Mouse (Mus musculus) bone marrow, adult 2 months (tissue): ENCODE results near the gene Son. TPM values are rescaled to one million over a fixed set of nuclear protein-coding genes. Genes with fewer than 3 reads are reported as not detected.
A peak's percentile ranks its signal among the peaks of the same experiment; 100 is the strongest.

Experiments
- H3K27ac ChIP-seq: fragments of 200-500 bp; 2 replicates; pipeline ENCODE4 v1.5.1; 2012; ENCODE audit warnings: low read depth, mild to moderate bottlenecking, control low read depth, inconsistent platforms, low read length; ENCODE audit not compliant: control insufficient read depth, poor library complexity, insufficient read depth
- H3K4me1 ChIP-seq: fragments of 200-500 bp; 2 replicates; pipeline ENCODE4 v1.6.1; 2011; ENCODE audit warnings: low read length; ENCODE audit not compliant: control insufficient read depth, insufficient read depth
- H3K4me3 ChIP-seq: fragments of 200-500 bp; replicated peaks from 2 replicates; pipeline ENCODE3; 2011; ENCODE audit warnings: mild to moderate bottlenecking, low read depth, low read length, control low read depth; ENCODE audit not compliant: control insufficient read depth
- CTCF ChIP-seq: fragments of 200-500 bp; IDR thresholded peaks from 2 replicates; pipeline ENCODE4 v1.5.1; 2011; ENCODE audit warnings: low read length, control low read depth; ENCODE audit not compliant: control insufficient read depth, insufficient read depth
- POLR2A ChIP-seq: fragments of 200-500 bp; IDR thresholded peaks from 2 replicates; pipeline ENCODE4 v1.6.1; 2011; ENCODE audit warnings: low read depth, mild to moderate bottlenecking, control low read depth, low read length, borderline replicate concordance; ENCODE audit not compliant: control insufficient read depth
- WGBS: fragments of 180-500 bp; shearing (Covaris S2); methylation state at CpG from one replicate; pipeline ENCODE4 v1.1.7; 2018; 5-methylcytosine and 5-hydroxymethylcytosine counted together
- polyA plus RNA-seq: library from polyadenylated mRNA; stranded (reverse); fragments of >200 nt; gene quantifications from 2 replicates; pipeline ENCODE4 v1.2.4, GENCODE M21; 2011; ENCODE audit warnings: low replicate concordance; ENCODE audit not compliant: missing spikeins, insufficient read depth, insufficient read length

Gene Son
- polyA plus RNA-seq, 1 experiment = 165 TPM

- TF ChIP-seq CTCF = no peak
- TF ChIP-seq POLR2A = no peak
- Histone ChIP-seq H3K4me3 (peak overlapping the region; percentile 50), H3K4me1 (peaks cover 3% of the 10 kb centered on the region; the same call in 1 of the 2 replicates), H3K27ac (0 out of 2 replicates have a peak overlapping the region, but pooled peaks have one; percentile 32)
- WGBS = 71% methylated on average over 5 of the region's 5 CpGs
Measured at GRCm38 (mm10) chr16:91612525-91612924, 34.8 kb upstream of the Son start.

DNA sequence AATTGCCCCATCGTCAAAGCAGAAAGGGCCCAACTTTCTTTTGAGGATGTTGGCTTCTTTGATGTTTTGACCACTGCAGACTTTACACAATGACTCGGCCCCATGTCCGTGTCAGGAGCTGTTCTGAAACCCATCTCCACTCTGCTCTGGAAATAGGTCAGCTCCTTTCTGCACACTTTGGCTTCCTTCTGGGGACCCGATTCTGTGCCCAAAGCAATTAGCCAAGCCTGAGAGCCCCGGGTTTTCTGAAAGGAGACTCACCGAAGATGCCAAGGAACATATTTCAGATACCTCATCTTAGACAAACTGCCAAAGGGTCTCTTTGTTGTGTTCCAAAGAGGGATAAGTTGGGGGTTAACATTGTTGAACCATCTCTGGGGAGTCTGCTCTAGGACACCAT lies 32.8 kb upstream of the Son start:
- Histone ChIP-seq H3K4me3 (no peak overlapping the region), H3K27ac (no peak overlapping the region), H3K4me1 (peaks cover 3% of the 10 kb centered on the region; the same call in 1 of the 2 replicates)
- 62% methylated on average over 6 of the region's 6 CpGs for WGBS
- no peak for TF ChIP-seq POLR2A

GRCm38 (mm10) chr16:91618511-91619501 lies 28.5 kb upstream of the Son start, which contains the start of gene Dnajc28:
Gene Dnajc28, minus strand, starts transcription at chr16:91619026.
- peak; percentile 39; the same call in 1 of the 2 replicates for TF ChIP-seq POLR2A
- TF ChIP-seq CTCF = no peak
- 11% methylated on average over 39 of the region's 39 CpGs for WGBS
- H3K27ac ChIP-seq = peak within 1 kb of the TSS; percentile 40
- H3K4me3 ChIP-seq = peak within 1 kb of the TSS; percentile 99
- H3K4me1 ChIP-seq = peaks cover 1% of the 10 kb centered on the region; the same call in 1 of the 2 replicates

DNA sequence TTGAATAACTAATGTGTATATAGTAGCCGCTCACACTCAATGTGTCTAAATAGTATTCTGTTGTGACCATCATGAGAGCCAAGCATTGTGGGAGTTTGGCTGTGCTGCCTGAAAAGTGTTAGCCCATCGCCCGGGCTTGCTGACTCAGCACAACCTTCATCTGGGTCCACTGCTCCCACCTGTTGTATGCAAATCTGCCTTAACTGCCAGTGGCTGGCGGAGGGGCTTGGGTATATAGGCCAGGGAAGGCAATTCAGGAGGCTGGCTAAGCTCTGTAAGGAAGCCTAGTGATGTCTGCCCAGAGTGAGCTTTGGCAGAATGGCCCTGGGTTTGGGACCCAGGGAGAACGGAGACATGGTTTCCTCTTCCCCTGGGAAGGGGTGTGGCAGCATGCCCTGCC lies 27.1 kb upstream of the Son start:
- Histone ChIP-seq H3K4me3 (no peak overlapping the region), H3K27ac (no peak overlapping the region), H3K4me1 (peaks cover 1% of the 10 kb centered on the region; the same call in 1 of the 2 replicates)
- TF ChIP-seq CTCF (no peak), POLR2A (no peak)
- 78% methylated on average over 5 of the region's 5 CpGs for WGBS

GRCm38 (mm10) chr16:91620991-91621390 lies 26.3 kb upstream of the Son start:
- TF ChIP-seq CTCF = no peak
- no peak for TF ChIP-seq POLR2A
- H3K27ac ChIP-seq = no peak overlapping the region
- H3K4me3 ChIP-seq = no peak overlapping the region
- peaks cover 1% of the 10 kb centered on the region; the same call in 1 of the 2 replicates for H3K4me1 ChIP-seq
- 89% methylated on average over 11 of the region's 11 CpGs for WGBS

DNA sequence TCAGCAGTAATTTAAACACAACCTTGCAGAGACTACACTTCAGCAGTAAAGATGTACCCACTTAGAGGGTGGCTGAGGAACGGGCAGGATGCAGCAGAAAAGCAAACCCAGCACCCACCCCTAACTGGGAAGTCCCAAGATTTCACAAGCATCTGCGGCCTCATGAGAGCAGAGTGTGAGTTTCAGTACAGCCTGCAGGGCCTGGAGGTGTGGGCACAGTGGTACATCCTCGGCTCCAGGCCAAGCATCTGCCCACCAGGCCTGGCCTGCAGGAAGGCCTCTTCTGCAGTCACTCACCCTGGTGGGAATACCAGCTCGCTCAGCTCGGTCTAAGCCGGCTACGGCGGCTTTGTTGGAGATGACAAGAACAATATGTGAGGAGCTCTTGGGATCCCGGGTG lies 24.2 kb upstream of the Son start:
- TF ChIP-seq POLR2A (no peak), CTCF (no peak)
- H3K4me1 ChIP-seq = peaks cover 2% of the 10 kb centered on the region; the same call in 1 of the 2 replicates
- H3K27ac ChIP-seq = peak overlapping the region; percentile 69
- WGBS = 77% methylated on average over 9 of the region's 9 CpGs
- H3K4me3 ChIP-seq = no peak overlapping the region

DNA sequence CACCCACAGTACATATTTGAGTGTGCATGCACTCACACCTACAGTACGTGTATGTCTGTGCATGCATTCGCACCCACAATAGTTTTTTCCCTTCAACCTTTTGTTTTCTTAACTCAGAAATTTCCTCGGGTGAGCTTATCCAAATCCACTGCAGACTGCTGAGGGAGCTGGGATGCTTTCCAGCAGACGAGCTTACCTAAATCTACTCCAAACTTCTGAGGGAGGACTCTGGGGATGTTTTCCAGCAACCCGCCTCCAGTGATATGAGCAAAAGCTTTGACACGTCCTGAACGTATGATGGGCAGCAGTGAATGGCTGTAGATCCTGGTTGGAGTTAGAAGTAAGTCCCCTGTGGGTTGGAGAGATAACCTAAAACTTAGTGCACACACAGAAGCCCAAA lies 19.5 kb upstream of the Son start:
- Histone ChIP-seq H3K4me3 (no peak overlapping the region), H3K27ac (no peak overlapping the region; the same call in 1 of the 2 replicates), H3K4me1 (peaks cover 12% of the 10 kb centered on the region)
- TF ChIP-seq POLR2A (no peak), CTCF (no peak)
- 81% methylated on average over 7 of the region's 7 CpGs for WGBS

DNA sequence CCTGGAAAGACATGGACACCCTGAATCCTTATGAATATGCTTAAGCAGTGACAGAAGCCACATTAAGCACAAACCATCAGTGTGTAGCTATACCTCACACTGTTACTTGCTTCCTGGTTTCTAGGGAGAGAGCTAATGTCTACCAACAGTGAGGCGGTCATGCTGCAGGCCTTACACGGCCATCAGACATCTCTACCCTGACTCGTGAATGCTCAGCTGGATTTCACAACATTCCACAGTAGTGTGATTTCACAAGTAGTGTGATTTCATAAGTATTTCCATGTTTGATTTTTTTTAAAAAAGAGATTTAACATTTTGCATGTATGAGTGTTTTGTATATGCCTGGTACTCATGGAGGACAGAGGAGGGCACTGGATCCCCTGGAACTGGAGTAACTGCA lies 18.6 kb upstream of the Son start:
- Histone ChIP-seq H3K4me3 (no peak overlapping the region), H3K4me1 (peaks cover 13% of the 10 kb centered on the region), H3K27ac (peak overlapping the region; percentile 47; the same call in 1 of the 2 replicates)
- TF ChIP-seq POLR2A (no peak), CTCF (no peak)
- 38% methylated on average over 3 of the region's 3 CpGs for whole genome bisulfite sequencing
